Mouse (Mus musculus) limb, embryonic 14.5 days (tissue): ENCODE results near the gene Atp11a. TPM values are rescaled to one million over a fixed set of nuclear protein-coding genes. Genes with fewer than 3 reads are reported as not detected.

ENCODE experiments used
- ATAC-seq: fragments of 200-750 bp; cut with Nextera tagmentation; 2 replicates; pipeline ENCODE4 v1.8.0; 2017; ENCODE audit warnings: low read depth, moderate number of reproducible peaks, moderate TSS enrichment; ENCODE audit not compliant: low FRiP score
- DNase-seq: peaks from one replicate; pipeline ENCODE4 v3.0.0-alpha.2; 2015; ENCODE audit warnings: low spot score
- H3K27ac ChIP-seq: fragments of 300-500 bp; sonication (generic); replicated peaks from 2 replicates; pipeline ENCODE4 v1.5.1; 2014; ENCODE audit warnings: low read depth, mild to moderate bottlenecking, low read length, moderate library complexity, mixed read lengths
- H3K27me3 ChIP-seq: fragments of 300-500 bp; sonication (generic); 2 replicates; pipeline ENCODE4 v1.6.1; 2014; ENCODE audit warnings: low read length, mixed read lengths; ENCODE audit not compliant: control insufficient read depth, insufficient read depth
- H3K36me3 ChIP-seq: fragments of 300-500 bp; sonication (generic); 2 replicates; pipeline ENCODE4 v1.6.1; 2014; ENCODE audit warnings: mild to moderate bottlenecking, low read length, moderate library complexity, mixed read lengths; ENCODE audit not compliant: control insufficient read depth, insufficient read depth
- H3K4me1 ChIP-seq: fragments of 300-500 bp; sonication (generic); 2 replicates; pipeline ENCODE4 v1.6.1; 2014; ENCODE audit warnings: antibody characterized with exemption, low read length, mixed read lengths; ENCODE audit not compliant: control insufficient read depth, insufficient read depth
- H3K4me2 ChIP-seq: fragments of 300-500 bp; sonication (generic); replicated peaks from 2 replicates; pipeline ENCODE4 v1.6.1; 2014; ENCODE audit warnings: low read depth, mild to moderate bottlenecking, low read length, moderate library complexity; ENCODE audit not compliant: severe bottlenecking
- H3K4me3 ChIP-seq: fragments of 300-500 bp; sonication (generic); replicated peaks from 2 replicates; pipeline ENCODE4 v1.5.1; 2014; ENCODE audit warnings: low read length
- H3K9ac ChIP-seq: fragments of 300-500 bp; sonication (generic); 2 replicates; pipeline ENCODE4 v1.6.1; 2014; ENCODE audit warnings: mild to moderate bottlenecking, low read depth, low read length, moderate library complexity; ENCODE audit not compliant: severe bottlenecking
- H3K9me3 ChIP-seq: fragments of 300-500 bp; sonication (generic); 2 replicates; pipeline ENCODE4 v1.6.1; 2016; ENCODE audit warnings: low read length; ENCODE audit not compliant: control insufficient read depth
- POLR2A ChIP-seq: fragments of 200-500 bp; IDR thresholded peaks from 2 replicates; pipeline ENCODE4 v1.8.0; 2012; ENCODE audit warnings: inconsistent platforms, mild to moderate bottlenecking, moderate library complexity, borderline replicate concordance; ENCODE audit not compliant: insufficient read depth, insufficient read length; ENCODE audit errors: extremely low read depth
- WGBS: fragments of 180-500 bp; shearing (Covaris S2); extraction: QIAGEN DNeasy Blood & Tissue Kit; methylation state at CpG from one replicate; pipeline ENCODE4 v1.1.7; 2014; 5-methylcytosine and 5-hydroxymethylcytosine counted together
- polyA plus RNA-seq, 2 experiments: library from polyadenylated mRNA; depleted of rRNA in 1 of 2; stranded (reverse) in 1 of 2; unstranded in 1 of 2; fragments of >200 nt; fragmentation: Nextera tagmentation in 1 of 2; extraction: Ambion mirVana in 1 of 2; gene quantifications; 2 replicates each; pipeline versions ENCODE4 v1.2.1 to v1.2.3; 2012 to 2014

The Atp11a gene
- polyA plus RNA-seq, 2 experiments = 26.0 to 81.8 TPM

DNA sequence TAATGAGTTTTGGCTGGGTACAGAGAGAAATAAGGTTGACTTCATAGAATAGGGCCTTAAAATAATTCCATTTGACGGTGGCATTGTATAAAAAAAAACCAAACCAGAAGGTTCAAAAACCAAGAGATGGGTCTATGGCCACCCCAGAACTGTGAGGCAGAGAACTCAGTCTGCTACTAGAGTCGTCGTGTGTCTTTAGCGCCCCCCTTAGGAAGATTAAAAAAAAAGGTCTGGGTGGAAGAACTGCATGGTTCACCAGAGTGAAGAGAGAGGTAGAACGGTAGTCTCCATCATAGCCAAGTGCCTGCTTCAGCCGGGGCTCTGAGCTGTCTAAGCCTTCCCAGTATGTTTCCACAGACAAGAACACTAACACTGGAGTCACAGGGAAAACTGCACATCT, 54.4 kb downstream of the Atp11a start:
- no peak for TF ChIP-seq POLR2A
- 50% methylated on average over 6 of the region's 6 CpGs for WGBS
- DNase-seq (peak; percentile 36), ATAC-seq (no peak)
- Histone ChIP-seq H3K27me3 (no peaks in the 10 kb centered on the region), H3K9me3 (no peaks in the 10 kb centered on the region), H3K27ac (no peak overlapping the region), H3K4me2 (no peak overlapping the region), H3K4me3 (no peak overlapping the region), H3K9ac (no peak overlapping the region), H3K36me3 (peaks cover 28% of the 10 kb centered on the region), H3K4me1 (no peaks in the 10 kb centered on the region)

DNA sequence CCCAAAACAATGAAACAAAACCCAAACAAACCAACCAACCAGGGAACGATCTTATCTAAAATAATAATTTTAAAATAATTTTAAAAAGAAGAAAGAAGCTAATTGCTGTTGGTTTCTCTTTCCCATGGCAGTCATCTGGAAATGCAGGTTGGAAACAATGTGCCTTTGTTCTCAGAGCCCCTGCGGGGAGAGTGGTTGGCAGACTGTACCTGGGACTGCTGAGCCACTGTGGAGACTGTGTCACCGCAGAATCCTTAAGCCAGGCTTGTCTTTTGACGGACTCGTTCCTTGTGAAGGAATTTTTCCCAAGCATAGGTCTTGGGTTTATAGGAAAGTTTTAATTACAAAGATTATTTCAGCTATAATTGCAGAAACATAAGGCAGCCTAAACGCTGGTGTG, 59.6 kb downstream of the Atp11a start:
- H3K36me3 ChIP-seq = peaks cover 35% of the 10 kb centered on the region

DNA sequence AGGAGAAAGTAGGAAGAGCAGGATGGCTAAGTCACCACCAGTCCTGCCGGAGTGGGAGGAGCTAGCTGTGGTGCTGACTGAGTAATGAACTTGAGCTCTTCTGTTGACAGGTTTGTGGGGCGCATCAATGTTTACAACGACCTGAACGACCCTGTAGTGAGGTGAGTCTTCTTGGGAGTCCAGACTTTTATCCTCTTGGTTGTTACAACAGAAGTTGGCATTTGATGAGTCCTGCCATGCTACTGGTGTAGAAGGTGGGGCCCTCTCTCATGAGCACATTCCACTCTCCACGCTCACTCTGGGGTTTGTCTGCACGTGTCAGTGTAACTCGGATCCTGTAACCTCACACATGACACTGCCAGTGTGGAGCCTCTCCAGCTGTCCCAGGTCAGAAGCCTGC, 66.1 kb downstream of the Atp11a start:
- no peak overlapping the region for H3K27ac ChIP-seq
- no peak for TF ChIP-seq POLR2A
- H3K9me3 ChIP-seq = no peaks in the 10 kb centered on the region
- H3K36me3 ChIP-seq = peaks cover 72% of the 10 kb centered on the region
- no peak overlapping the region for H3K9ac ChIP-seq
- peak; percentile 47; the same call in 1 of the 2 replicates for ATAC-seq
- DNase-seq = no peak
- H3K4me3 ChIP-seq = no peak overlapping the region
- WGBS = 60% methylated on average over 7 of the region's 7 CpGs
- no peak overlapping the region for H3K4me2 ChIP-seq
- H3K27me3 ChIP-seq = no peaks in the 10 kb centered on the region
- H3K4me1 ChIP-seq = no peaks in the 10 kb centered on the region

More for the DNA sequence above, 59.6 kb downstream of the Atp11a start:
- Histone ChIP-seq H3K27me3 (no peaks in the 10 kb centered on the region), H3K9ac (no peak overlapping the region), H3K4me2 (no peak overlapping the region), H3K27ac (no peak overlapping the region), H3K4me3 (no peak overlapping the region), H3K4me1 (no peaks in the 10 kb centered on the region), H3K9me3 (no peaks in the 10 kb centered on the region)
- DNase-seq (no peak), ATAC-seq (no peak)
- 69% methylated on average over 6 of the region's 6 CpGs for WGBS
- TF ChIP-seq POLR2A = no peak

DNA sequence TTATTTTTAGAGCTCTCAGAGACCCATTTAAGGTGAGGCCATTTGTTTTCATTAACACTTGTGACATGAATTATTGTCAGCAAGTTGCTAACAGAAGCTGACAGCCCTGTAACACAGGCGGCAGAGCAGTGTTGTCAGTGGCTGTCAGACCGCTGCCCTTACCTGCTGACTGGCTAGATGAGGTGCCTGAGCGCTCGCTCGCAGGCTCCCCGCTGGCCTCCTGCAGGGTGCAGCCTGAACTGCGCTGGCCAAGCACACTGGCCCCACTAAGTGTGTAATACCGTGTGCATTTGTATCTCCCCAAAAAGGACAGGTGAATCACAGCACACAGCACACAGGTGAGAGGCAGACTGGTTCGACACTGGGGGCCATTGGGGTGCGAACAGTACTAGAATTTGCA, 67.7 kb downstream of the Atp11a start:
- Histone ChIP-seq H3K9me3 (no peaks in the 10 kb centered on the region), H3K27ac (no peak overlapping the region), H3K36me3 (peaks cover 82% of the 10 kb centered on the region), H3K4me3 (no peak overlapping the region), H3K9ac (no peak overlapping the region), H3K4me1 (no peaks in the 10 kb centered on the region), H3K4me2 (no peak overlapping the region), H3K27me3 (no peaks in the 10 kb centered on the region)
- DNase-seq (no peak), ATAC-seq (no peak)
- no peak for TF ChIP-seq POLR2A
- 52% methylated on average over 10 of the region's 10 CpGs for WGBS

DNA sequence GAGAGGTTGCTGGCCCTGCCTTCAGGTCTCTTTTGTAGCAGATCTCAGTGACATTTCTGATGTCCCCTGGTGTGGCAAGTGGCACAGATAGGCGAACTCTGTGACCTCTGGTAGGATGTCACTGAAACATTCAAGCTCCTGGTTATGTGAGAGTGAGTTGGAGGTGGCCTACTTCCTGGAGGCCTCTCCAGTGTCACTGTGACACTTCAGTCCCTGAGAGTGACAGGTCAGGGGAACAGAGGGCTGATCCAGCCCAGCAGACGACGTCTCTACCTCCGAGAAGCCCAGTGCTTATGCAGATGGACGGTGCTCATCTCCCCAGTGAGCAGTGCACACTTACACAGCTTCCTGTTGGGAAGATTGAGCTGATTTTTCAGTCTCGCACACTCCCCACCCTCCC, 68.4 kb downstream of the Atp11a start:
- Histone ChIP-seq H3K4me3 (no peak overlapping the region), H3K4me1 (no peaks in the 10 kb centered on the region), H3K9me3 (no peaks in the 10 kb centered on the region), H3K27me3 (no peaks in the 10 kb centered on the region), H3K36me3 (peaks cover 82% of the 10 kb centered on the region), H3K27ac (no peak overlapping the region), H3K9ac (no peak overlapping the region), H3K4me2 (no peak overlapping the region)
- WGBS = 59% methylated on average over 6 of the region's 6 CpGs
- TF ChIP-seq POLR2A = no peak
- DNase-seq = no peak
- no peak for ATAC-seq

DNA sequence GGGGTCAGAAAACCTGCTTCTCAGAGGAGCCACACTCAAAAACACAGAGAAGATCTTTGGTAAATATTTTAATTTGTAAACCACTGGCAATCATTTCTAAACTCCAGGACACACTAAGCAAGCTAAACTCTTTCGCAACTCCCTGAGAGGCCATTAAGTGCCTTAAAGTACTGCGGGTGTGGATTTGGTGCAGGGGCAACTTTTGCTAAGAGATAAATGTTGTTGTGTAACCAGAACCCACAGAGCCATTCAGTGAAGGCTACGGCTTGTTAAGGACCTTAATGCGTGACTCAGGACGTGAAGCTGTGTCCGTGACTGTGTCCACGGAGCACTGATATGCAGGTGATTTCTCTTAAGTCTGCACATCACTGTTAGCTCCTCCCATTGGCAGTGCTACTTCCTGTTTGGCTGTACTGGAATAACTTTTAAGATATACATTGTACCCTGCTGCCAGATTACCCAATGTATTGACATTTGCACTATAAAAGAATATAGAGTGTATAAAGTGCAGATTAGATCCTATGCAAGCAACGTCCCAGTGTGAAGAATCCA, 68.9 kb downstream of the Atp11a start:
- Histone ChIP-seq H3K4me3 (no peak overlapping the region), H3K4me1 (no peaks in the 10 kb centered on the region), H3K4me2 (no peak overlapping the region), H3K36me3 (peaks cover 84% of the 10 kb centered on the region), H3K27ac (no peak overlapping the region), H3K9ac (no peak overlapping the region), H3K27me3 (no peaks in the 10 kb centered on the region), H3K9me3 (no peaks in the 10 kb centered on the region)
- 84% methylated on average over 8 of the region's 8 CpGs for WGBS
- TF ChIP-seq POLR2A = no peak
- DNase-seq = no peak
- ATAC-seq = no peak
